Mouse (Mus musculus): ENCODE measurements around the gene Fermt3.

DNA sequence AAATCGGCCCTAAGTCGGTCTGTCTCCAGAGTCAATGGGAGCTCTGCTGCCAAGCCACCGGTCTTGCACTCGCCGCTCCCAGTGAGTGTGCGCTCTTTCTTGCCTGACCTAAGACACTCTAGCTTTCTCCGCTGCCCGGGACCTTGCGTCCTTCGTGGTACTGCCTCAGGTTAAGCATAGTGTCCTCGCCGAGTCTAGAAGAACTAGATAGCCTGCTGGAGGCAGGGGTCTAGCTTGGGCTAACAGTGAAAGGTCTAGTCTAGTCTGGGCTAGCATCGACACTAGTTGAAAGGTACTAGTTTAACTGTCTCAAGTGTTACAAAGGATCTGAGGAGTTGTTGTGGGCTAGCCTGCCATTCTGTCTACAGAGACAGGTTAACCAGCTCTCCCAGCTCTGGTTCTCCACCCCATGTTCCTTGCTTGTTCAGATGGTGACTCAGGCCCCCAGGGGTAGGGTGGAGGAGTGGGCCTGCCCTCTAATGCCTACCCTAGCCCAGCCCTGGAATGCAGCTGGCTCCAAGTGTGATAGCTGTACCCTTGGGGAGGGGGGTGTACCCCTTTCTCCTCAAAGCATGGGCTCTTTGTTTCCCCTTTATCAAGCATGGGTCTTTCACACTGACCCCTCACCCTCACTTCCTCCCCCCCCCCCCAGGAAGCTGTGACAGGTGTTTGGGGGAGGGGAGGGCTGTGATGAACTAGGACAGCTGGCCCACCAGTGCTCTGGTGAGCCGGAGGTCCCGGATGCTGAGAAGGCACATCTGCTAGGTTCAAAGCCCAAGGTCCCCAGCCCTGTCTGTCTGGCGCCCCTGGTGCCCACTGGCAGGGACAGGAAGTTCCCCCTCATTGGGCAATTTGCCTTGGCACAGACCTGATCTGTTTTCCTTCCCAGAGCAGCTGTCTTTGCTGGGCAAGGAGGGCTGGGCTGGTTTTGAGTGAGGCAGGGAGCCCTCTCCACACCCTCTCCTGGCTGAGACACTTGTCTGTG lies 43.4 kb downstream of the Fermt3 start, which contains the start of gene Plcb3:
- no peak for TF ChIP-seq POLR2A (IDR thresholded peaks at IDR 0.05; ENCODE audit: low read depth, low read length)
- 0 out of 2 replicates have a peak, but pooled peaks have one; percentile 16 for TF ChIP-seq CTCF (conservative IDR thresholded peaks at IDR 0.05; ENCODE audit: insufficient read depth, insufficient read length, low read depth, low read length)
